Mouse (Mus musculus) forelimb bud, embryonic 11.5 days (tissue): Measurements from ENCODE around the gene Ccdc170.
"Not testable (repeated sequence)": the region's sequence is repeated elsewhere in the genome, so short reads cannot be mapped to it uniquely, and the experiment has no call there.

Source experiments
- DNase-seq: peaks from one replicate; pipeline ENCODE4 v3.0.0-alpha.2; 2012; ENCODE audit warnings: low read depth, low spot score

Ccdc170 gene

GRCm38 (mm10) chr10:4482355-4482754 is at the start of gene Ccdc170:
Ccdc170 (plus strand) TSS chr10:4482502.
- no peak for DNase-seq

- DNase-seq = peak; percentile 20
These were observed 49.1 kb upstream of the Ccdc170 start for GRCm38 (mm10) chr10:4432996-4433755.

GRCm38 (mm10) chr10:4433871-4434270 is 48.4 kb upstream of the Ccdc170 start:
- DNase-seq = not testable (repeated sequence)

- no peak for DNase-seq
These were observed 46.9 kb upstream of the Ccdc170 start for GRCm38 (mm10) chr10:4435416-4435815.

GRCm38 (mm10) chr10:4456409-4456808 is 25.9 kb upstream of the Ccdc170 start:
- no peak for DNase-seq

- DNase-seq = no peak
These were observed 22.1 kb upstream of the Ccdc170 start for GRCm38 (mm10) chr10:4460201-4460600.

GRCm38 (mm10) chr10:4465799-4466198 is 16.5 kb upstream of the Ccdc170 start:
- no peak for DNase-seq

GRCm38 (mm10) chr10:4469406-4469805 is 12.9 kb upstream of the Ccdc170 start:
- DNase-seq = no peak

- DNase-seq = peak; percentile 19
These were observed 8.7 kb upstream of the Ccdc170 start for GRCm38 (mm10) chr10:4473591-4473993.

- DNase-seq = no peak
These were observed 6.9 kb upstream of the Ccdc170 start for GRCm38 (mm10) chr10:4475431-4475830.

GRCm38 (mm10) chr10:4476604-4477003 is 5.7 kb upstream of the Ccdc170 start:
- no peak for DNase-seq

- DNase-seq = peak; percentile 62
These were observed 1.4 kb upstream of the Ccdc170 start for GRCm38 (mm10) chr10:4480929-4481328.

- DNase-seq = no peak
These were observed 607 bp upstream of the Ccdc170 start for GRCm38 (mm10) chr10:4481695-4482094.

GRCm38 (mm10) chr10:4483848-4484247 is 1.5 kb downstream of the Ccdc170 start:
- no peak for DNase-seq

GRCm38 (mm10) chr10:4484986-4485385 is 2.7 kb downstream of the Ccdc170 start:
- DNase-seq = no peak

GRCm38 (mm10) chr10:4489865-4490264 is 7.6 kb downstream of the Ccdc170 start:
- no peak for DNase-seq

- no peak for DNase-seq
These were observed 9.0 kb downstream of the Ccdc170 start for GRCm38 (mm10) chr10:4491281-4491680.

GRCm38 (mm10) chr10:4492045-4492444 is 9.7 kb downstream of the Ccdc170 start:
- DNase-seq = no peak

- DNase-seq = no peak
These were observed 10.6 kb downstream of the Ccdc170 start for GRCm38 (mm10) chr10:4492909-4493308.

GRCm38 (mm10) chr10:4503251-4503650 is 20.9 kb downstream of the Ccdc170 start:
- no peak for DNase-seq

- DNase-seq = no peak
These were observed 30.4 kb downstream of the Ccdc170 start for GRCm38 (mm10) chr10:4512725-4513124.

- DNase-seq = no peak
These were observed 35.3 kb downstream of the Ccdc170 start for GRCm38 (mm10) chr10:4517614-4518013.

GRCm38 (mm10) chr10:4519645-4520044 is 37.3 kb downstream of the Ccdc170 start:
- DNase-seq = no peak
